8 mouse cellular contexts compared by ENCODE assay signal in genomic region chr3:152761116-152761515, GRCm38 (mm10). TPM values are rescaled to one million over a fixed set of nuclear protein-coding genes. Genes with fewer than 3 reads are reported as not detected.
DNase-seq lines count a peak whose midpoint lies in the region; ATAC-seq lines count a peak whose summit lies in the region.

No protein-coding gene starts in this region.

- H3K9ac ChIP-seq in forebrain, embryonic 14.5 days (ENCODE audit: low read length): no peak overlapping the region
- H3K9ac ChIP-seq in forebrain, embryonic 16.5 days (replicated peaks; ENCODE audit: low read depth, low read length): no peak overlapping the region

- H3K27me3 ChIP-seq in forebrain, embryonic 14.5 days (replicated peaks; ENCODE audit: control insufficient read depth, insufficient read depth, low read length): no peaks in the 10 kb centered on the region
- no peaks in the 10 kb centered on the region for H3K27me3 ChIP-seq in forebrain, embryonic 16.5 days (replicated peaks; ENCODE audit: control insufficient read depth, insufficient read depth, low read length)

- no peak for ATAC-seq in forebrain, embryonic 14.5 days
- no peak for ATAC-seq in forebrain, embryonic 16.5 days

- H3K4me3 ChIP-seq in forebrain, embryonic 14.5 days (ENCODE audit: low read depth, low read length): no peak overlapping the region
- H3K4me3 ChIP-seq in forebrain, embryonic 16.5 days (replicated peaks; ENCODE audit: low read length): no peak overlapping the region

- H3K4me2 ChIP-seq in forebrain, embryonic 14.5 days (ENCODE audit: low read length): no peak overlapping the region
- H3K4me2 ChIP-seq in forebrain, embryonic 16.5 days (ENCODE audit: low read length): no peak overlapping the region

- H3K36me3 ChIP-seq in forebrain, embryonic 14.5 days (ENCODE audit: control insufficient read depth, insufficient read depth, low read length): no peaks in the 10 kb centered on the region
- H3K36me3 ChIP-seq in forebrain, embryonic 16.5 days (ENCODE audit: control insufficient read depth, insufficient read depth): no peaks in the 10 kb centered on the region

- peak; percentile 71 for DNase-seq in forebrain, embryonic 14.5 days (ENCODE audit: low spot score)
- DNase-seq in ovary, postnatal 14 days (ENCODE audit: low spot score): peak; percentile 13
- no peak for DNase-seq in ovary, postnatal 10 days (ENCODE audit: low spot score)
- peak; percentile 74 to 75 for DNase-seq in cerebellum, postnatal 14 days
- peak; percentile 43 to 64 for DNase-seq in kidney, postnatal 36 days
- DNase-seq in lung, postnatal 25 days (ENCODE audit: low spot score): peak; percentile 47
- no peak for DNase-seq in urinary bladder, postnatal 4 days (ENCODE audit: low spot score in 2 of 2)

- 17% methylated on average over 7 of the region's 7 CpGs for whole genome bisulfite sequencing in forebrain, embryonic 14.5 days
- 18% methylated on average over 7 of the region's 7 CpGs for WGBS in forebrain, embryonic 16.5 days

- H3K9me3 ChIP-seq in forebrain, embryonic 14.5 days (replicated peaks; ENCODE audit: control insufficient read depth, low read length): no peaks in the 10 kb centered on the region
- H3K9me3 ChIP-seq in forebrain, embryonic 16.5 days (ENCODE audit: control insufficient read depth, low read length): no peaks in the 10 kb centered on the region

- peaks cover 14% of the 10 kb centered on the region for H3K4me1 ChIP-seq in forebrain, embryonic 14.5 days (ENCODE audit: control insufficient read depth, insufficient read depth, low read length)
- peaks cover 28% of the 10 kb centered on the region for H3K4me1 ChIP-seq in forebrain, embryonic 16.5 days (replicated peaks; ENCODE audit: control insufficient read depth, insufficient read depth, low read length)

- H3K27ac ChIP-seq in forebrain, embryonic 14.5 days (ENCODE audit: low read depth, low read length): no peak overlapping the region
- H3K27ac ChIP-seq in forebrain, embryonic 16.5 days (ENCODE audit: low read length): no peak overlapping the region

RNA-seq across cellular contexts. Expression of gene Pigk, which starts 47.2 kb away (rescaled TPM):
- 34.0 and 41.4 TPM in 2 replicates for polyA plus RNA-seq in forebrain, embryonic 14.5 days (2014; fragmentation: Nextera tagmentation; extraction: Ambion mirVana)
- 29.6 and 30.1 TPM in 2 replicates for polyA plus RNA-seq in forebrain, embryonic 16.5 days (2015; fragmentation: Nextera tagmentation; extraction: Ambion mirVana)

Comparison
In these comparisons a context has a peak if more than half of its experiments do, and no peak if none do; other contexts are left out.
1. DNase-seq: peak in forebrain, embryonic 14.5 days (single experiment), ovary, postnatal 14 days (single experiment), cerebellum, postnatal 14 days (2 of 2), kidney, postnatal 36 days (2 of 2) and lung, postnatal 25 days (single experiment); none in ovary, postnatal 10 days (single experiment) and urinary bladder, postnatal 4 days (0 of 2).